Mouse (Mus musculus) cerebellum, adult 18-20 months (tissue): Measurements from ENCODE around the gene Olfr1496.
"Not testable (repeated sequence)": the region's sequence is repeated elsewhere in the genome, so short reads cannot be mapped to it uniquely, and the experiment has no call there.

Source experiments
- DNase-seq, 2 experiments: peaks; one replicate each; pipeline ENCODE4 v3.0.0; 2021

The Olfr1496 gene

GRCm38 (mm10) chr19:13777578-13777977 lies at the start of gene Olfr1496:
Gene Olfr1496, plus strand, starts transcription at chr19:13777878.
- no peak for DNase-seq

- DNase-seq, result no peak
Observed at GRCm38 (mm10) chr19:13739428-13739827, 38.2 kb upstream of the Olfr1496 start, which contains the start of gene Olfr1494. Gene Olfr1494, plus strand, starts transcription at chr19:13739728.

GRCm38 (mm10) chr19:13749366-13749765 lies 28.3 kb upstream of the Olfr1496 start:
- peak; percentile 28 for DNase-seq

- no peak for DNase-seq
Observed at GRCm38 (mm10) chr19:13764306-13764705, 13.4 kb upstream of the Olfr1496 start, which contains the start of gene Olfr1495. Gene Olfr1495, plus strand, starts transcription at chr19:13764606.

- peak; percentile 12 for DNase-seq
Observed at GRCm38 (mm10) chr19:13768565-13769276, 9.0 kb upstream of the Olfr1496 start.

GRCm38 (mm10) chr19:13798102-13798501 lies 20.4 kb downstream of the Olfr1496 start, which contains the start of gene Olfr1497:
Gene Olfr1497, minus strand, starts transcription at chr19:13798202.
- no peak for DNase-seq

GRCm38 (mm10) chr19:13805486-13805885 lies 27.8 kb downstream of the Olfr1496 start:
- DNase-seq, result not testable (repeated sequence)

- no peak for DNase-seq
Observed at GRCm38 (mm10) chr19:13812823-13813222, 35.1 kb downstream of the Olfr1496 start.

GRCm38 (mm10) chr19:13818827-13819226 lies 41.1 kb downstream of the Olfr1496 start:
- DNase-seq, result no peak

- no peak for DNase-seq
Observed at GRCm38 (mm10) chr19:13819347-13819746, 41.7 kb downstream of the Olfr1496 start, which contains the start of gene Olfr1499. Gene Olfr1499, minus strand, starts transcription at chr19:13819447.

- no peak for DNase-seq
Observed at GRCm38 (mm10) chr19:13820847-13821246, 43.2 kb downstream of the Olfr1496 start.

GRCm38 (mm10) chr19:13828447-13828846 lies 50.8 kb downstream of the Olfr1496 start:
- DNase-seq, result no peak

- no peak for DNase-seq
Observed at GRCm38 (mm10) chr19:13830388-13830787, 52.7 kb downstream of the Olfr1496 start, which contains the start of gene Olfr1500. Gene Olfr1500, minus strand, starts transcription at chr19:13830488.
